Mouse (Mus musculus) WW6 (cell line): Measurements from ENCODE around the gene Erh.

Experiments used
- DNase-seq: peaks from one replicate; pipeline ENCODE4 v3.0.0-alpha.2; 2013; ENCODE audit warnings: low read depth, low spot score

The Erh gene

GRCm38 (mm10) chr12:80643693-80644505 lies at the start of gene Erh, which contains the start of gene Slc39a9:
TSS of gene Erh (minus strand) at chr12:80644341.
TSS of gene Slc39a9 (plus strand) at chr12:80643883.
- peak; percentile 79 for DNase-seq

- DNase-seq: no peak
Observed at GRCm38 (mm10) chr12:80693700-80694099, 49.6 kb upstream of the Erh start.

- no peak for DNase-seq
Observed at GRCm38 (mm10) chr12:80692269-80692972, 48.3 kb upstream of the Erh start, which contains the start of gene Plekhd1. TSS of gene Plekhd1 (plus strand) at chr12:80692591.

- DNase-seq: no peak
Observed at GRCm38 (mm10) chr12:80691671-80692091, 47.5 kb upstream of the Erh start.

- DNase-seq: no peak
Observed at GRCm38 (mm10) chr12:80689696-80690095, 45.6 kb upstream of the Erh start.

GRCm38 (mm10) chr12:80687788-80688211 lies 43.7 kb upstream of the Erh start:
- no peak for DNase-seq

- DNase-seq: no peak
Observed at GRCm38 (mm10) chr12:80684316-80684715, 40.2 kb upstream of the Erh start.

GRCm38 (mm10) chr12:80683554-80683953 lies 39.4 kb upstream of the Erh start:
- DNase-seq: no peak

GRCm38 (mm10) chr12:80681340-80681739 lies 37.2 kb upstream of the Erh start:
- DNase-seq: no peak

- peak; percentile 26 for DNase-seq
Observed at GRCm38 (mm10) chr12:80673170-80673569, 29.0 kb upstream of the Erh start.

GRCm38 (mm10) chr12:80668391-80668790 lies 24.2 kb upstream of the Erh start:
- no peak for DNase-seq

GRCm38 (mm10) chr12:80663935-80664334 lies 19.8 kb upstream of the Erh start:
- no peak for DNase-seq

- DNase-seq: no peak
Observed at GRCm38 (mm10) chr12:80662322-80662721, 18.2 kb upstream of the Erh start.

GRCm38 (mm10) chr12:80658661-80659060 lies 14.5 kb upstream of the Erh start:
- no peak for DNase-seq

- DNase-seq: no peak
Observed at GRCm38 (mm10) chr12:80654659-80655025, 10.5 kb upstream of the Erh start.

GRCm38 (mm10) chr12:80653951-80654658 lies 10.0 kb upstream of the Erh start:
- DNase-seq: no peak

GRCm38 (mm10) chr12:80646377-80646776 lies 2.2 kb upstream of the Erh start:
- no peak for DNase-seq

- DNase-seq: no peak
Observed at GRCm38 (mm10) chr12:80644506-80644868, 346 bp upstream of the Erh start.

- peak; percentile 81 for DNase-seq
Observed at GRCm38 (mm10) chr12:80642725-80643692, 1.1 kb downstream of the Erh start.

- DNase-seq: no peak
Observed at GRCm38 (mm10) chr12:80631790-80632189, 12.4 kb downstream of the Erh start.

- DNase-seq: no peak
Observed at GRCm38 (mm10) chr12:80620501-80620900, 23.6 kb downstream of the Erh start.
